Mouse (Mus musculus): ENCODE results near the gene Mettl7b.

Mettl7b gene

GRCm38 (mm10) chr10:128947496-128947895 lies 13.3 kb downstream of the Mettl7b start:
- DNase-seq (ENCODE audit: low spot score in 2 of 2) = no peak

GRCm38 (mm10) chr10:128945675-128946074 lies 15.1 kb downstream of the Mettl7b start:
- peak in 1 of 2 experiments; percentile 50 for DNase-seq (ENCODE audit: low spot score in 2 of 2)

- DNase-seq (ENCODE audit: low spot score in 2 of 2) = no peak
These were observed 20.2 kb downstream of the Mettl7b start for GRCm38 (mm10) chr10:128940475-128941061.

- DNase-seq (ENCODE audit: low spot score in 2 of 2) = no peak
These were observed 21.8 kb downstream of the Mettl7b start for GRCm38 (mm10) chr10:128938974-128939373.

- peak; percentile 46 to 88 for DNase-seq (ENCODE audit: low spot score in 2 of 2)
These were observed 22.3 kb downstream of the Mettl7b start for GRCm38 (mm10) chr10:128938457-128938856.

GRCm38 (mm10) chr10:128937756-128938390 lies 22.9 kb downstream of the Mettl7b start:
- DNase-seq (ENCODE audit: low spot score in 2 of 2) = no peak

- no peak for DNase-seq (ENCODE audit: low spot score in 2 of 2)
These were observed 24.9 kb downstream of the Mettl7b start for GRCm38 (mm10) chr10:128935826-128936440.

GRCm38 (mm10) chr10:128934997-128935787 lies 25.6 kb downstream of the Mettl7b start:
- DNase-seq (ENCODE audit: low spot score in 2 of 2) = no peak

- no peak for DNase-seq (ENCODE audit: low spot score in 2 of 2)
These were observed 26.6 kb downstream of the Mettl7b start for GRCm38 (mm10) chr10:128933976-128934721.

GRCm38 (mm10) chr10:128933574-128933973 lies 27.2 kb downstream of the Mettl7b start, which contains the start of gene Itga7:
TSS of gene Itga7 (plus strand) at chr10:128933818.
- DNase-seq (ENCODE audit: low spot score in 2 of 2) = peak in 1 of 2 experiments; percentile 46

GRCm38 (mm10) chr10:128931441-128931840 lies 29.3 kb downstream of the Mettl7b start:
- no peak for DNase-seq (ENCODE audit: low spot score in 2 of 2)

- DNase-seq (ENCODE audit: low spot score in 2 of 2) = peak in 1 of 2 experiments; percentile 50
These were observed 31.0 kb downstream of the Mettl7b start for GRCm38 (mm10) chr10:128929638-128930378.

- DNase-seq (ENCODE audit: low spot score in 2 of 2) = peak in 1 of 2 experiments; percentile 40
These were observed 32.4 kb downstream of the Mettl7b start for GRCm38 (mm10) chr10:128928356-128928755.

- no peak for DNase-seq (ENCODE audit: low spot score in 2 of 2)
These were observed 36.9 kb downstream of the Mettl7b start, which contains the start of gene Bloc1s1 for GRCm38 (mm10) chr10:128923935-128924334. TSS of gene Bloc1s1 (minus strand) at chr10:128924035.

GRCm38 (mm10) chr10:128923013-128923691 lies 37.6 kb downstream of the Mettl7b start:
- peak; percentile 86 to 91 for DNase-seq (ENCODE audit: low spot score in 2 of 2)

- DNase-seq (ENCODE audit: low spot score in 2 of 2) = no peak
These were observed 38.1 kb downstream of the Mettl7b start, which contains the start of gene Rdh5 for GRCm38 (mm10) chr10:128922822-128923012. TSS of gene Rdh5 (minus strand) at chr10:128922888.

GRCm38 (mm10) chr10:128921883-128922821 lies 38.6 kb downstream of the Mettl7b start:
- DNase-seq (ENCODE audit: low spot score in 2 of 2) = peak in 1 of 2 experiments; percentile 36

- DNase-seq (ENCODE audit: low spot score in 2 of 2) = no peak
These were observed 39.5 kb downstream of the Mettl7b start for GRCm38 (mm10) chr10:128921251-128921650.

GRCm38 (mm10) chr10:128920736-128921161 lies 40.0 kb downstream of the Mettl7b start:
- no peak for DNase-seq (ENCODE audit: low spot score in 2 of 2)
